Mouse (Mus musculus) T-cell, adult 2 months (primary cell): ENCODE measurements around the gene Cpt1b.

Experiments used
- DNase-seq: peaks from one replicate; pipeline ENCODE4 v3.0.0; 2022; ENCODE audit warnings: low spot score

The Cpt1b gene

GRCm38 (mm10) chr15:89425711-89426121 lies at the start of gene Cpt1b:
Gene Cpt1b, minus strand, starts transcription at chr15:89425863.
- no peak for DNase-seq

GRCm38 (mm10) chr15:89475293-89475600 lies 49.6 kb upstream of the Cpt1b start:
- DNase-seq = no peak

- DNase-seq = no peak
Measured at GRCm38 (mm10) chr15:89474596-89475292, 49.1 kb upstream of the Cpt1b start.

- no peak for DNase-seq
Measured at GRCm38 (mm10) chr15:89473921-89474320, 48.3 kb upstream of the Cpt1b start.

- no peak for DNase-seq
Measured at GRCm38 (mm10) chr15:89473370-89473769, 47.7 kb upstream of the Cpt1b start.

GRCm38 (mm10) chr15:89471476-89471875 lies 45.8 kb upstream of the Cpt1b start:
- no peak for DNase-seq

GRCm38 (mm10) chr15:89468577-89468976 lies 42.9 kb upstream of the Cpt1b start:
- no peak for DNase-seq

- no peak for DNase-seq
Measured at GRCm38 (mm10) chr15:89465052-89465451, 39.4 kb upstream of the Cpt1b start.

- no peak for DNase-seq
Measured at GRCm38 (mm10) chr15:89463334-89464235, 37.9 kb upstream of the Cpt1b start.

GRCm38 (mm10) chr15:89462176-89462575 lies 36.5 kb upstream of the Cpt1b start:
- no peak for DNase-seq

GRCm38 (mm10) chr15:89461321-89461720 lies 35.7 kb upstream of the Cpt1b start:
- no peak for DNase-seq

- no peak for DNase-seq
Measured at GRCm38 (mm10) chr15:89460298-89460697, 34.6 kb upstream of the Cpt1b start.

- DNase-seq = no peak
Measured at GRCm38 (mm10) chr15:89459821-89460220, 34.2 kb upstream of the Cpt1b start.

- DNase-seq = peak; percentile 20
Measured at GRCm38 (mm10) chr15:89458942-89459341, 33.3 kb upstream of the Cpt1b start.

- no peak for DNase-seq
Measured at GRCm38 (mm10) chr15:89455642-89456041, 30.0 kb upstream of the Cpt1b start.

- no peak for DNase-seq
Measured at GRCm38 (mm10) chr15:89454857-89455256, 29.2 kb upstream of the Cpt1b start.

GRCm38 (mm10) chr15:89453865-89454478 lies 28.3 kb upstream of the Cpt1b start, which contains the start of gene Mapk8ip2:
Gene Mapk8ip2, plus strand, starts transcription at chr15:89453913.
- DNase-seq = no peak

- DNase-seq = peak; percentile 34
Measured at GRCm38 (mm10) chr15:89452906-89453864, 27.5 kb upstream of the Cpt1b start.

GRCm38 (mm10) chr15:89442486-89443070 lies 16.9 kb upstream of the Cpt1b start:
- DNase-seq = no peak

GRCm38 (mm10) chr15:89435878-89436277 lies 10.2 kb upstream of the Cpt1b start:
- DNase-seq = no peak

GRCm38 (mm10) chr15:89434136-89434535 lies 8.5 kb upstream of the Cpt1b start:
- no peak for DNase-seq
